Mouse (Mus musculus) olfactory bulb, adult 2 months (tissue): Measurements from ENCODE around the gene Zfp768.

ENCODE experiments used
- CTCF ChIP-seq: fragments of 200-500 bp; IDR thresholded peaks from 2 replicates; pipeline ENCODE4 v1.5.1; 2012; ENCODE audit warnings: low read depth, mild to moderate bottlenecking, low read length, moderate library complexity; ENCODE audit not compliant: insufficient read depth
- POLR2A ChIP-seq: fragments of 200-500 bp; IDR thresholded peaks from 2 replicates; pipeline ENCODE4 v1.6.1; 2012; ENCODE audit warnings: mild to moderate bottlenecking, low read depth, low read length, moderate library complexity; ENCODE audit not compliant: insufficient read depth

- no peak for TF ChIP-seq CTCF
- no peak for TF ChIP-seq POLR2A
Measured at GRCm38 (mm10) chr7:127313912-127314311, 31.5 kb downstream of the Zfp768 start.
